Mouse (Mus musculus) urinary bladder, postnatal 14 days (tissue): ENCODE data around the gene Meis3.

Experiments used
- DNase-seq: peaks from one replicate; pipeline ENCODE4 v3.0.0; 2021; ENCODE audit warnings: low spot score

Meis3 gene

DNA sequence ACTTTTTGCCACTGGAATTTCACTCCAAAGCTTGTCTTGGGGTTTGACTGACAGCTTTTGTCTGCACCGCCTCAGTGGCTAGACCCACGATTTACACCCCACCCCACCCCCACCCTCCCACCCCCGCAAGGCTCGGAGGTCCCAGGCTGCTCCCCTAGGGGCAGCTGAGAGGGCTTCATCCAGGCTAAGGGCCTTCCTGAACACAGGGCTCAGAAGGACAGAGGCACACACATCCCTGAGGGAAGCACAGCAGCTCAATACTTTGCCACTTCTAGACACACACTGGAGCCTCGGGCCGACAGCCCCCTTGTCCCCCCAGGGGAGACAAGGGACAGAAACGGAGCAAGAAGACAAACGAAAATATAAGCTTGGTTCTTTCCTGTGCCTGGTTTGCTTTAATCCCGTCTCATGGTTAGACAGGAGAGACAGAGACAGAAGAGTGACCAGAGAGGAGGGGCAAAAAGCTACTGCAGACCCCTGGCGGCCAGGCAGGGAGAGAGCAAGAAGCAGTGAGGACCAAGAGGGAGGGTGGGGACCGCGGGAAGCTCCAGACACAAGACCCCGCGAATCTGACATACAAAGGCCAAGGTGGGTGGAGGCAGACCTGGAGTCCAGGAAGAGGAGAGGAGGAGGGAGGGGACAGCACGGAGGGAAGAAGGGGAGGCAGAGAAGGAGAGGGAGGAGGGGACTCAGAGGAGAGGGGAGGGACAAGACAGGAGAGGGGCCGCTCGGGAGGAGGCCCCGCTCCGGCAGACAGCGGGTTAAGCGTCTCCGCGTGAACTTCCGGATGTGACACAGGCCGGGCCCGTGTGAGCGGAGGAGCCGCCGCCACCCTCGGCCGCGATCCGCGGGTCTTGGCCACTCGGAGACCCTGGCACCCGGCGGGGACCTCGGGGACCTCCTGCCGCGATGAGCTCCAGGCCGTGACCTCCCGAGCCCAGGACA is at the start of gene Meis3:
Gene Meis3 (plus strand): TSS at position 494 of the 945 bp plus-strand sequence.
- DNase-seq, result peak; percentile 59

DNA sequence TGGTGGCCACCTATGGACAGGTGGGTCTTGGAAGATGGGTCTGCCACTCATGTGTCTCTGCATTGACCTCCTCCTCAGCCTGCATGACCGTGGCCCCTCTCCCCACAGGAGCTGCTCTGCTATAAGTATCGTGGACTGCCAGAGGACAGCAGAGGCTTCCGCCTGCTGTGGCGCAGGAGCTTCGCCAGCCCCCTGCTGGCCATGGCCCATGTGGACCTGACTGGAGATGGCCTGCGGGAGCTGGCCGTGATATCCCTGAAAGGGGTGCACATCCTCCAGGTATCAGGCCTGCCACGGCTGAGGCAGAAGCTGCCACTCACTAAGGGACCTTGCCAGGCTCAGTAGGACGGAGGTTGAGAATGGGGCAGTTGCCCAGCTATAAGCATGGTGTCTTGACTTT is 49.1 kb upstream of the Meis3 start:
- DNase-seq, result no peak

DNA sequence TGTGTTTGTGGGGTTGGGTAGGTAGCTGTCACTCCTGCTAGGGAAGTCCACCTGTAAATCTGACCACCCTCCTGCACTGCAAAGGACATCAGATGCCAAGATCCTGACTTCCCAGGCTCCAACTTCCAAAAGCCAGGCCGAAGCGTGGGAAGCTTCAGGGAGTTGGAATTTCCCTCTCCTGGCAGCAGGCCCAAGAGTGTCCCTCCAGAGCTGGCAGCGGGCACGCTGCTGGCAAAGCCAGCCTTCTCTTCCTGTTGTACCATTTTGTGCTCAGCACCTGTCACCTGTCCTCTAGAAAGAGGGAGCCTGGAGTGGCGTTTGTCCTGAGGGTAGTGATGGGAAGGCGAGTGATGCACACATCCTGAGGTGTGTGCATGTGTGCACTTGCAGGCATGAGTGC is 46.5 kb upstream of the Meis3 start:
- no peak for DNase-seq

DNA sequence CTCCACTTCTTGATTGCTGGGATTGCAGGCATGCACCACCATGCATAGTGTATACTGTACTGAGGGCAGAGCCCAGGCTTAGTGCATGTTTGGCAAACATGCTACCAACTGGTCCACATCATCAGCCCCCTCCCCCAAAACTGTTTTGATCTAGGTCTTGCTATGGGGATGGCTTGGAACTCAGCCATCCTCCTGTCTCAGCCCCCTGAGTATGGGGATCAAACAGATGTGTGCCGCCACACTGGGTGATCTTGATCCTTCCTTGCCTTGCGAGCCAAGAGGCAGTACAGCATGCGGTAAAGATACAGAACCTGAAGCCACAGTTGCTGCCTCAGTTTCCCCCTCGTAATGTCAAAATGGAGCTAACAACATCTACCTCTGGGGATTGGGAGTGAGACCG is 46.0 kb upstream of the Meis3 start:
- DNase-seq, result no peak

DNA sequence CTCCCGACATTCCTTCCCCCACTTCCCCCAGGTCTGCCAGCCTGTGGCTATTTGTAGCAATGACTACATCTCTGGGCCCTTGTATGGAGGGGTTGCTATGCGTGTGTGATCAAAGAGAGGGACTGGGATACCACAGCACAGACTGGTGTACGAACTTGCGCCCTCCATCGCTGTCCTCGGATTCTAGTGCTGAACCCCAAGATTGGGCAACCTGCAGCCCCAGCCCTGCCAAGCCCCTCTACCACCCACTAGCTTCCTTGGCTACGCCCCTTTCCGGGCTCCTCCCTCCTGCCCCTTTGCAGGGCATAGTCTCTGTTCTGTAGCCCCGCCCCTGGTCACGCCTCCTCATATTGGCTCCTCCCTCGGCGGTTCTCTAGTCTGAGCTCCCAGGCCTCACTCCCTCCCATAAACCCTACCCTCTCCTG is 45.5 kb upstream of the Meis3 start, which contains the start of gene Slc8a2:
Gene Slc8a2 (plus strand): TSS at position 406 of the 425 bp plus-strand sequence.
- DNase-seq, result peak; percentile 76

DNA sequence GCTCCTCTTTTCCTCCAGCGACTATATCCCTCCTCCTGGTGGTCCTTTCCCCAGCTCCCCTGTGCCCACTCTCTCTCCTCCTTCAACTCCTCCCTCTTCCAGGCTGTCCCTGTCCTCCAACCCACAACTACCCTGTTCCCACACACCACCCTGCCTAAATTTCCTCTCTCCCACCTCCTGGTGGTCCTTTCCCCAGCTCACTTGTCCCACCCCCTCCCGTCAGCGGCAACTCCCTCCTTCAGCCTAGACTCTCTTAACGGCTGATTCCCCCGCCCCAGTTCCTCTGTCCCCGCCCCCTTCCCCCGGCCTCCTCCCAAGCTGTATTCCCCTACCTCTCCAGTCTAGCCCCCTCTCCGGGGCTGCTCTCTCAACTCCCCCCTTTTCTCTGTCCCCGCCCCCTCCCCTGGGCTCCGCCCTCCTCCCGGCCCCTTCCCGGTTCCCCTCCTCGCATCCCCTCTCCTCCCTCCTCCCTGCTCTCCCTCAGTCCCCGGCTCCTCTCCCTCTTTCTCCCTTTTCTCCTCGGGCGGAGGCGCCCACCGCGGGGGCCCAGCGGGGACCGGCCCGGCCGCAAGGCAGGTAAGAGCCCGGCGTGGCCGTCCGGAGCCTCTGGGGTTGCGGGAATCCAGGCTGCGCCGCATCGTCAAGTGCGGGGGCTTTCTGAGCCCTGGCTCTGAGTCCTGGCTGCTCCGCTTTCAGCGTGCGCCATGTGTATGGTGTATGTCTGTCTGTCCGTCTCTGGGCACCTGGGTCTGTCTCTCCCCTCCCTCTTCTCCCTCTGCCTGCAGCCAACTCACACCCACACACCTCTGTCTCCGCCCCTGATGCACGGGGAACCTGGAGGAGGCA is 44.8 kb upstream of the Meis3 start:
- DNase-seq, result no peak

DNA sequence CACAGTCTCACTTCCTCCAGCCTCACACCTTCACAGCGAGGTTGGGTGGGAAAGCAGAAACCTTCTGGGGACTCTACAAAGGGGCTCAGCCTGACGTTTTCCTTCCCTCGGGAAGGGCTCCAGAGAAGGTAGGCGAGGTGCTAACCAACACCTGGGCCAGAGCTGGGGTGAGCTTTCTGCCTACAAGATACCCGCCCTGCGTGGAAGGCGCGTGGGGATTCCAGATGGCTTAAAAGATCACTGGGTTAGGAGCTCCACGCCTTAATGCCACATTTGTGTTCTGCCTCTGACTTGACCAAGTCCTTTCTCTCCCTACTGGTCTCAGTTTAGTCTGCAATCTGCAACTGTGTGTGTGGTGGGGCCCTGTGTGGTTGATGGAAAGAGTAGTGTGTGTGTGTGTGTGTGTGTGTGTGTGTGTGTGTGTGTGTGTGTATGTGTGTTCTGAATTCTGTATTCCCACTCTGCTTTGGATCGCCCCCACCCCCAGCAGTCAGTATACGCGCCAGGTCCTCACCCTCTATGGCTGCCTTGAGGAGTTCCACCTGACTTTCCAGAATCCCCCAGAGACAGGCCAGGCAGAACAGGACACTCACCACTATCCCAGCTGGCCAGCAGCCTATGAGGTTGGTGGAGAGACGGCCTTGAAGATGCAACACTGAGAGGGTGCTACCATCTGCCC is 43.8 kb upstream of the Meis3 start:
- DNase-seq, result no peak

DNA sequence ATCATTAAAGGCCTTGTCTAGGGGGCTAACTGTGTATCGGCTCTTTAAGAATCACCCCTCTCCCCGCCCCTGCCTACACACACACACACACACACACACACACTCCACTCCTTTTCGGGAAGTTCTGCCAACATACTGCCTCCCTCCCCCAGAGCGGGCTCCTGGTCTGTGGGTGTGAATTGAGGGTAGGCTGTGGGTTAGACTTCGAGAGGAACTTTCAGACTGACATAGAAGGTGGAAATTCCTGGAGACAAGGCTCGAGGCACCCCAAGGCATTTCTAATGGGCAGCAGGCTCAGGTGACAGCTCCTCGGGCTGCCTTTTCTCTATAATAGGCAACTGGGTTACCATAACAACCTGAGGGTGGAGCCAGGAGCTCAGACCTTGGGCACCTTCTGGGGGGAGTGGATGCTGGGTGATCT is 42.7 kb upstream of the Meis3 start:
- DNase-seq, result no peak

DNA sequence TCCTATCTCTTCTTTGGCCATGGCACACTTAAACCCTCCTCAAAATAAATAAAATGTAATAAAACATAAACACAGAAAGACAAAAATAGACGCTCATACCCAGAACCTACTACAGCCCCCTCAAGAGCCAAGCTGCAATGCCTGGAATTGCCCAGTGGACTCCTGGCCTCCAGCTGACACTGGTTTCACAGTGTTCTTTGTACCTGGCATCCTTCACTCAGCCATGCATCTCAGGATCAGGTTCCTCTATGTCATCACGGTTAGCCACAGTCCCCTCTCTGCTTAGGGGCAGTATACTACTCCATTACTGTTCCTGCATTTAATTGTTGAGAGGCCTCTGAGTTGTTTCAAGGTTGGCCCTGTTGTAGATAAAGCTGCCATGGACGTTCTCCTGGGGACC is 42.0 kb upstream of the Meis3 start:
- DNase-seq, result no peak

DNA sequence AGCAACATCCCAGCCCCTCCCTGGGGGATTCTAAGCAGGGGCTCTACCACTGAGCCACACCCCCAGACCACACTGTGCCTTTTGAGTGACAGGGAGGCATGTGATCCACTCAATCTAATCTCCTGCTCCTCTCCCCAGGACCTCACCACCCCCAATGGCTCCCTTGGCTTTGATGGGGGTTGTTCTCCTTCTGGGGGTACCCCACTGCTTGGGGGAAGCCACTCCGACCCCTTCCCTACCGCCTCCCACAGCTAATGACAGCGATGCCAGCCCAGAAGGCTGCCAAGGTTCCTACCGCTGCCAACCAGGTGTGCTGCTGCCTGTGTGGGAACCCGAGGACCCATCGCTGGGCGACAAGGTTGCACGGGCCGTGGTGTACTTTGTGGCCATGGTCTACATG is 41.2 kb upstream of the Meis3 start:
- DNase-seq, result no peak

DNA sequence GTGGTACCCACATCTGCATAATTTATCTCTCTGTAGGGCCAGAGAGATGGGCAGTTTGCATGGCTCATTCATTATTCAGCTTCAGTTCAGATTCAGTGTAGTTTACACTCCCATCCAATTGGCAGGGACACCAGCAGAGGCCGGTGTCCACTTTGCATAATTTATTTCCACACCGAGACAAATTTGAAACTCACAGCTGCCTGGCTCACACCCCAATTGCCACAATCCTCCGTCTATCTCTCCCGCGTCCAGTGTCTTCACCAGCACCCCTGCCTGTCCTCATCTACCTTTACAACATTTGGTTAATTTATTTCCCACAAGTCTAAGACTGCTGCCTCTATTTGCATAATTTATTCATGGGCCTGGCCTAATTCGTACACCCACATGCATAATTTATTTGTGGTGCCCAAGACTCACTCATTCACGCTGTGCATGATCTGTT is 39.9 kb upstream of the Meis3 start:
- no peak for DNase-seq

DNA sequence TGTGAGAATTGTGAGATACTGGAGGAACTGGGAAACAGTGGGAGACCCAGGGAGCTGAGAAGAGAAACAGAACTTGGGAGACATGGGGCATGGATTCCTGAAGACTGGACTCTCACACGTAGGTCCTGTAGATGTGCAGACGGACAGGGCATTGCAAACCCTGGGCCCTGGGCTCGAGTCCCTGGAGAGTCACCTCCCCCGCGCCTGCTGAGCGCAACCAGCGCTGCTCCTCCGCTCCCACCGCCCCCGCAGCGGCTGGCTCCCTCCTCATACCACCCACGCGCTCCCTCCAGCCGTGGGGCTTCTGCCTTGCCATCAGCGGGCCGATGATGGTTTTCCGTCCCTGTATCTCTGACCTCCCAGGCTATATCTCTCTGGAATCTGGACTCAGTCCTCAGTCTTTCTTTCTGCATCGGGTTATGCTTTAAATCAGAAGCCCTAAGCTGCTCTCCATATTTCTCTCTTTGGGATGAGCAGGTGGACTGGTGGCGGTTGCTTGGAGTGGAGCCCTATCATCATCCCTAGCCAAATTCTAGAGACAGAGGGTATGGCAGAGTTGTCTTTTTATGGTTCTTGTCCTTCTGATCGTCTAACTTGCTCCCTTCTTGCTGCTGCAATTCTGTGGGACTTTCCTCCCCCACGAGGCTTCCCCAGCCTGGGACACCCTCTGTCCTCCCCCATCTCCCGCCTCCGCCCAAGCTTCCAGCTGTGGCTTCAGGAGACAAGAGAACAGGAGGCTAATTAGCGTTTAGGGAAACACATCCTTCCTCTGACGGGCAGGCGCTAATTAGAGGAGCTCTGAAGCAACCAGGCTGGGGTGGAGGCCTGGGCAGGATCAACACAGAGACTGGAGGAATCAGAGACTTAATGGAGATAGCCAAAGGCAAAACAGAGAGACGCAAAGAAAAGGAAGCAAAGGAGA is 28.1 kb upstream of the Meis3 start:
- no peak for DNase-seq

DNA sequence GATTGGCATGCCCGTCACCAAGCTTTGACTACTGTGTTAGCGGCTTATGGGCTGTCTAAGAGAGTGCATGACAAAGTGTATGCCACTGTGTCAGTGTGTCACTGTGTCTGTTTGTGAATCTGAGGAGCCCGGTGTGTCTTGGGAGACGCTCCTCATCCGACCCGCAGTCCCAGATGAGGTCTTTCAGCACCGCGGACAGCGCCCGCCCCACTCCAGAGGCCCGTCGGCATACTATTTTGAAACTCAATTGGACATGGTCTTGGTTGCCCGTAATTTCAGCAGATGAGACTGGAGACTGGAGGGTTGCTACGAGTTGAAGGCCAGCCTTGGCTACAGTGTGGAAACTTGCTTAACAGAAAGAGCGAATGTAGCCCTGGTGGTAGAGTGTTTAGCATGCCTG is 27.2 kb upstream of the Meis3 start:
- peak; percentile 66 for DNase-seq

DNA sequence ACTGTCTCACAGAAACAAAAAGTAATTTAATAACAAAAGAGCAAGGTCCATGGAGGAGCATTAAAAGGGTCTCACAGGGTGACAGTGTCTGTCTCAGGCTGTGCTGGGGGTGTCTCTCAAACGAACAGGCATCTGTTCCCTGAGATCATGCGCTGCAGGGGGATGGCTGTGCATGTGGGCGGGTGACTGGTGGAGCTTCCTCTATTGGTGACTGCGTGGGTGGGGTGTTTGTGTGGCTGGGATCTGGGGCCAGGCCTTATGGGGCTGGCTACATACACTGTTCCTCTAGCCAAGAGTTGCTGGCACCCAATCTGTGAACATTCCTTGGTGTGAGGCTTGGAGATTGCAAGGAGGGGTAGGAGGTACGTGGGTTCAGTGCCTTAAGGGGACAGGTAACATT is 25.6 kb upstream of the Meis3 start:
- DNase-seq, result no peak

DNA sequence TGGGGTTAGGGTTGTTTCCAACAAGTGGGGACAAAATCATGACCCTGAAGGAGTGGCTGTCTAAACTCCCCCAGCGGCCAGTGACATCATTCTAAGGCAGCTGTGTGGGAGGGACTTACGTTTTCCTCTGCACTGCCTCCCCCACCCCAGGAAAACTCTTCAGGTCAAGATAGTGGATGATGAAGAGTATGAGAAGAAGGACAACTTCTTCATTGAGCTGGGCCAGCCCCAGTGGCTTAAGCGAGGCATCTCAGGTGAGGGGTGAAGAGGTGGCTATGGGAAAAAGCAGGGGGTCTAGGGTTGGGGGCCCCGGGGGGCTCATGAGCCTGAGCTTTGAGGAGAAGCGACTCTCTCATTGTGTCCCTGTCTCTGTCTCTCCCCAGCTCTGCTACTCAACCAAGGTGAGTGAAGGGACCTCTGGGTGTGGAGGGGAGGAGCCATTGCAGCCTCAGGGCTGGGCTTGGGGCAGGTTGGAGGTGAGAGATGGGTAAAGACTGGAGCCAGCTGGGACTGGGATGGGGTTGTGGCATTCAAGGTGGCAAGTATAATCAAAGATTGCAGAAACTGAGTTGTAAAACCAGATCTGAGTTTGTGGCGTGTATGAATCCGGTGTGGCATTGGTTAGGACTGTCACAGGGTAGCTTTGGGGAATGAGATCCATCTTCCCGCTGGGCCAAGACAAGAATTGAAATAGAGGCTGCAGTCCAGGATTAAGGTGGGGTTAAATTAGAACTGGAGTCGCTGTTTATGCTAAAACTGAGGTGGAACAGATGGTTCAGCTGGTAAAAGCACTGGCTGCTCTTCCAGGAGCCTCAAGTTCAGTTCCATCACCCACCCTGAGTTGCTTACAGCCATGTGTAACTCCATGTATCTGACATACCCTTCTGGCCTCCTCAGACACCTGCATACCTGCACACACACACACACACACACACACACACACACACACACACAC is 24.4 kb upstream of the Meis3 start:
- no peak for DNase-seq

DNA sequence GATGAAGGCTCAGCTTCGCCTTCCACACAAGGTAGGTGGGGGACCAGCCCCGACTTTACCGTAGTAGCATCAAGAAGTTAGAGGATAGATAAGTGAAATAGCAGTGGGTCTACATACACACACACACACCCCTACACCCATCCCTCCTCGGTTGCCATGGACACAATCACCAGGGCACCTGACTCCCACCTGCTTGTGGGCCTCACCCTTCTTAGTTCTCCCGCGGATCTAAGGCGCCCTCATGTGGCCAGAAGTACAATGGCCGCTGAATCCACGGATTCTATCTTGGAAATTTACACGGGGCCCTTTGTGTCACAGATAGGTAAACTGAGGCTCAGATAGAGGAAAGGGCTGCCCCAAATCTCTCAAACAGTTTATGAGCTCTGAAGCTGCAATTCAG is 21.4 kb upstream of the Meis3 start:
- peak; percentile 26 for DNase-seq

DNA sequence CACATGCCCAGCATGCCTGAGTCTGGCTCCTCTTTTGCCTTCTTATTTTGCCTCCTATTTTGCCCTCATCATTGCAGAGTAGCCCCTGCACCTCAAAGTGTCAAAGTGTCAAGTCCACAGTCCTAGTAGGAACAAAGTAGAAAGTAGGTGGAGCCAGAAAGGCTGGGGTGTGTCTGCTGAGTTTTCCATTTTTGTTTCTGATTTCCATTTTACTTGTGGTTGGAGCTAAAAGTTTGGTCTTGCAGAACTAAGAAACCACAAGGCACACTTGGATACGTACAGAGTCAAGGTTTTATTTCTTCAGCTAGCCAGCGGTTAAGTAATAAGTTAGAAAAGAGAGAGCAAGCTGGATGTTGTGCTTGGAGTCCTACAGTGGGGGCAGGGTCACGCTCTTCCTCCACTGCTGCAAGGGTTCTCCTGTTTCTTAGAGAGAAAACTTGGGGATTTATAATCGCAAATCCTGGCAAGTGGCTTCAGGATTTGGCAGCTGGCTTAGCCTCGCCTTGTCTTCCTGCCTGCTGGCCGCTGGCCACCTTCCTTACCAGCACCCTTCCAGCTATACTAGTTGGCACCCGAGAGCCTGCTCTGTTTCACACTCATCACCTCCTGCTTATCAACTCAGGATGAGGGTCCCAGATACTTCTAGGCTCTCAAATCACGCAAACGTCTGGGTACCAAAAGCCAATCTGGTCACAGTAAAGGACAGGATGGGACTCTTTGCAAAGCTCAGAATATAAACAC is 19.6 kb upstream of the Meis3 start:
- no peak for DNase-seq

DNA sequence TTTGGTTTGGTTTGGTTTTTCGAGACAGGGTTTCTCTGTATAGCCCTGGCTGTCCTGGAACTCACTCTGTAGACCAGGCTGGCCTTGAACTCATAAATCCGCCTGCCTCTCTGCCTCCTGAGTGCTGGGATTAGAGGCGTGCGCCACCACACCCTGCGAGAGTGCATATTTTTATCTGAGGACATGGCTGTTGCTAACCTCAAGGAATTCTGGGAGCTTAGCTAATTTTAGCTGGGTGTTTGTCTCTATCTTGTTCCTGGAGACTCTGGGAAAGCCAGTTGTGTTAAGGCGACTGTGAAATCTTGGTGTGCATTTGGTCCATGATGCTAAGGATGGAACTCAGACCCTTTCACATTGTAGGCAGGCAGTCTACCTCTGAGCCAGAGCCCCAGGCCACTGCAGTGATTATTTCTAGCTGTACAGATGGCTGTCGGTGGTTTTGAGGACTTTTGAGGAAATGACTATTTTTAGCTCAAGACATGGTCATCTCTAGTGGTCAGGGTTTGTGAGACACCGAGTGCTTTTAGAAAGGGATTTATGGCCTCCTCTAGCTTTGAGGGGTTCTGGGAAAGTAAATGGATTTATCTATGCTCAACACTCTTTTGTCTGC is 18.7 kb upstream of the Meis3 start:
- no peak for DNase-seq

DNA sequence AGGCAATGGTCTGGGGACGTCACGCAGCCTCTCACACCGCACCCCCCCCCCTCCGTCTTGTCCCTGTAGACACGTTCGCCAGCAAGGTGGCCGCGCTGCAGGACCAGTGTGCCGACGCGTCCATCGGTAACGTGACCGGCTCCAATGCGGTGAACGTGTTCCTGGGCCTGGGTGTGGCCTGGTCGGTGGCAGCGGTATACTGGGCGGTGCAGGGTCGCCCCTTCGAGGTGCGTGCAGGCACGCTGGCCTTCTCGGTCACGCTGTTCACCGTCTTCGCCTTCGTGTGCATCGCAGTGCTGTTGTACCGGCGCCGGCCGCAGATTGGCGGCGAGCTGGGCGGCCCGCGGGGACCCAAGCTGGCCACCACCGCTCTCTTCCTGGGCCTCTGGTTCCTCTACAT is 16.2 kb upstream of the Meis3 start:
- DNase-seq, result no peak
